Mouse (Mus musculus): Measurements from ENCODE around the gene P2rx7.

- TF ChIP-seq GATA1 (IDR thresholded peaks at IDR 0.05; ENCODE audit: borderline replicate concordance, low read length) (no peak), FLI1 (IDR thresholded peaks at IDR 0.05; ENCODE audit: low read length) (no peak)
Measured at GRCm38 (mm10) chr5:122617718-122618117, 26.0 kb upstream of the P2rx7 start.

All from megakaryocyte, embryonic 14.5 days (primary cell).